Mouse (Mus musculus) kidney, embryonic 14.5 days (tissue): ENCODE measurements at regions not wholly inside any gene's neighbourhood (a gene's known extent, or its start where the extent isn't known, plus 50 kb on each side); places are given as distances from the start of the nearest gene placed in this dataset.

Experiments
- ATAC-seq: fragments of 200-750 bp; cut with Nextera tagmentation; 2 replicates; pipeline ENCODE4 v1.8.0; 2017; ENCODE audit warnings: moderate number of reproducible peaks, mild to moderate bottlenecking, moderate TSS enrichment, moderate library complexity; ENCODE audit not compliant: low FRiP score, low TSS enrichment
- H3K27ac ChIP-seq: fragments of 300-500 bp; sonication (generic); 2 replicates; pipeline ENCODE4 v1.5.1; 2014; ENCODE audit warnings: low read depth, mild to moderate bottlenecking, low read length, moderate library complexity, mixed read lengths
- H3K27me3 ChIP-seq: fragments of 300-500 bp; sonication (generic); 2 replicates; pipeline ENCODE4 v1.6.1; 2014; ENCODE audit warnings: mild to moderate bottlenecking, low read length; ENCODE audit not compliant: control insufficient read depth, insufficient read depth
- H3K36me3 ChIP-seq: fragments of 300-500 bp; sonication (generic); 2 replicates; pipeline ENCODE4 v1.6.1; 2014; ENCODE audit warnings: low read length, mixed read lengths; ENCODE audit not compliant: control insufficient read depth, insufficient read depth
- H3K4me1 ChIP-seq: fragments of 300-500 bp; sonication (generic); 2 replicates; pipeline ENCODE4 v1.6.1; 2014; ENCODE audit warnings: low read length, mixed read lengths; ENCODE audit not compliant: control insufficient read depth, insufficient read depth
- H3K4me2 ChIP-seq: fragments of 300-500 bp; sonication (generic); replicated peaks from 2 replicates; pipeline ENCODE4 v1.6.1; 2014; ENCODE audit warnings: low read depth, mild to moderate bottlenecking, low read length
- H3K4me3 ChIP-seq: fragments of 300-500 bp; sonication (generic); 2 replicates; pipeline ENCODE4 v1.5.1; 2014; ENCODE audit warnings: mild to moderate bottlenecking, low read length
- H3K9ac ChIP-seq: fragments of 300-500 bp; sonication (generic); 2 replicates; pipeline ENCODE4 v1.6.1; 2014; ENCODE audit warnings: low read depth, mild to moderate bottlenecking, low read length, moderate library complexity
- H3K9me3 ChIP-seq: fragments of 300-500 bp; sonication (generic); 2 replicates; pipeline ENCODE4 v1.6.1; 2016; ENCODE audit warnings: low read length; ENCODE audit not compliant: control insufficient read depth
- WGBS: fragments of 180-500 bp; shearing (Covaris S2); extraction: QIAGEN DNeasy Blood & Tissue Kit; methylation state at CpG from one replicate; pipeline ENCODE4 v1.1.7; 2014; 5-methylcytosine and 5-hydroxymethylcytosine counted together

- Histone ChIP-seq H3K27me3 (no peaks in the 10 kb centered on the region), H3K4me1 (no peaks in the 10 kb centered on the region; the same call in 1 of the 2 replicates), H3K9me3 (no peaks in the 10 kb centered on the region), H3K36me3 (no peaks in the 10 kb centered on the region), H3K27ac (no peak overlapping the region), H3K4me2 (no peak overlapping the region), H3K9ac (no peak overlapping the region), H3K4me3 (no peak overlapping the region)
- WGBS: 54% methylated on average over 12 of the region's 12 CpGs
- ATAC-seq: peak; percentile 24; the same call in 1 of the 2 replicates
Observed at GRCm38 (mm10) chr7:78971644-78972313, 58.6 kb downstream of the Isg20 start.

DNA sequence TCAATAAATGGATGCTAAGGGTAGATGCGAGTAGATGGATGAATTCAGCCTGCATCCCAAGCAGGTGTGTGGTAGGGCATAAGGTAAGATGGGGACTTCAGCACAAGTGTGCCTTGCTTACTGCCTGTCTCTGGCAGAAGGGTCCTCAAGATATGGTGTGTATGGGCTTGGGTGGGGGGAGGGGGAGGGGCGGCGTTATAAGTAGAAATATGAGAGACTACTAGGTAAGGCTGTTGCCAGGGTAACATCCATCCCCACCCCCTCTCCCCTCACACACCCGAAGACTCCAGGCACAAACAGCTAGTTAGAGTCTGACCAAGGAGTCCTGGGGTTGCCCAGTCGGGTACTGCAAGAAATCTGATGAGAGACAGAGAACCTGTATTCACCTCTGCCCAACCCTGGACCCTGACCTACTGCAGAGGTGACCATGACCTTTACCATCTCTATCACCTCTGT lies 63.5 kb upstream of the Acan start:
- 32% methylated on average over 5 of the region's 5 CpGs for WGBS
- Histone ChIP-seq H3K4me3 (peak overlapping the region; percentile 38), H3K4me1 (no peaks in the 10 kb centered on the region), H3K27ac (no peak overlapping the region), H3K4me2 (peak overlapping the region; percentile 64), H3K27me3 (no peaks in the 10 kb centered on the region; the same call in 1 of the 2 replicates), H3K9me3 (no peaks in the 10 kb centered on the region), H3K9ac (no peak overlapping the region), H3K36me3 (no peaks in the 10 kb centered on the region)
- peak; percentile 61 for ATAC-seq

DNA sequence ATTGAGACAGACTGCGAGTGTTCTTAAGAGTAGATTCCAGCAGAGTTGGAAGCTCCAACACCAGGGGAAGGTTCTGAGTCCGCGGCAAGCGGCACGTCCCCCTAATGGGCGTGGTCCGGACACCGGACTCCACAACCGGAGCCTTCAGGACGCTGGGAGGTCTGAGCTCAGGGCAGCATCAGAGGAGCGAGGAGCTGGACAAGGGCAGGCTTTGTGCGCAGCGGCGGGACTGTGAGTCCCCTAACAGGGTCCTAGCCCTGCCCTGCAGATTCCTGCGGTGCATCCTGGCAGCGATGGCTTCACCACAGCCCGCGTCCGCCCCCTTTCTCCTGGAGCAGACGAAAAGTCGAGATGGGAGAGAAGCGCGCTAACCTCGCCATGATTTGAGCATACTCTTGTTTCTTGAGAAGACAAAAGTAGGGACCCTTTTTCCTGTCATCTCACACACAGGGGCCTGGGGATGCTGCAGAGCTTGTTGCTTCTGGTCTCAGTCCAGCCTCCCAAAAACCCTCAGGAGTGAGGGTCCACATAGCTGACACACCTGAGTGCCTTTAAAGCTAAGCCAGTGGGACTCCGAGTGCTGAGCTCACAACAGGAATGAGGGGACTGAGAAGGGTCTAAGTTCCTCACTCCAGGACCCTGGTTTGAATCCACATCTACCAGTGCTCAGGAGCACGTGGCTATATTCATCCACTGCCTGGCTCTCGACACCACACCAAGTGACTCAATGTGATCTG lies 62.8 kb upstream of the Acan start:
- H3K9ac ChIP-seq: peak overlapping the region; percentile 53
- ATAC-seq: peak; percentile 93
- no peaks in the 10 kb centered on the region for H3K4me1 ChIP-seq
- peak overlapping the region; percentile 64 for H3K4me2 ChIP-seq
- no peaks in the 10 kb centered on the region for H3K36me3 ChIP-seq
- H3K4me3 ChIP-seq: peak overlapping the region; percentile 38
- no peaks in the 10 kb centered on the region for H3K9me3 ChIP-seq
- WGBS: 3% methylated on average over 27 of the region's 27 CpGs
- no peaks in the 10 kb centered on the region; the same call in 1 of the 2 replicates for H3K27me3 ChIP-seq
- H3K27ac ChIP-seq: no peak overlapping the region

DNA sequence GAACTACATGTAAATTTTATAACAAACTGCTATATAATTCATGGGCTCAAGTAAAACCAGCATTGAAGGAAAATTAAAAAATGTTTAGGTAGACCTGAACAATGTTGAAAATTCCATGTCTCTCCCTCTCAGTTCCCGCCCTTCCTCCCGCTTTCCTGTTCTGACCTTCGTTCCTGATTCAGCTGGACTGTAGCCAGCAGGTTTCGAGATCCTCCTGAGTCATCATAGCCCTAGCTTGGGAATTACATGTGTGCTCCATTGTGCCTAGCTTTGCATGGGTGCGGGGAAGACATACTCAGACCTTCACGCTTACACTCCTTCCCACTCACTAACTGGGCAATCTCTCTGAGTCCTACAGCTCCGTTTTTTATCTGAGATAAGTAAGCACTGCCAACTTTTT lies 60.3 kb upstream of the Acan start:
- Histone ChIP-seq H3K4me2 (no peak overlapping the region), H3K4me1 (no peaks in the 10 kb centered on the region), H3K27me3 (no peaks in the 10 kb centered on the region; the same call in 1 of the 2 replicates), H3K9me3 (no peaks in the 10 kb centered on the region), H3K36me3 (no peaks in the 10 kb centered on the region), H3K4me3 (no peak overlapping the region), H3K9ac (no peak overlapping the region), H3K27ac (no peak overlapping the region)
- 81% methylated on average over 7 of the region's 7 CpGs for WGBS
- ATAC-seq: no peak

- no peak overlapping the region for H3K9ac ChIP-seq
- WGBS: 85% methylated on average over 8 of the region's 8 CpGs
- ATAC-seq: no peak
- H3K27ac ChIP-seq: no peak overlapping the region
- no peaks in the 10 kb centered on the region; the same call in 1 of the 2 replicates for H3K27me3 ChIP-seq
- H3K4me1 ChIP-seq: no peaks in the 10 kb centered on the region
- H3K4me2 ChIP-seq: no peak overlapping the region
- H3K9me3 ChIP-seq: no peaks in the 10 kb centered on the region
- no peaks in the 10 kb centered on the region for H3K36me3 ChIP-seq
- no peak overlapping the region for H3K4me3 ChIP-seq
Observed at GRCm38 (mm10) chr7:78994134-78994533, 59.1 kb upstream of the Acan start.

- H3K27me3 ChIP-seq: no peaks in the 10 kb centered on the region; the same call in 1 of the 2 replicates
- WGBS: 69% methylated on average over 2 of the region's 2 CpGs
- H3K27ac ChIP-seq: no peak overlapping the region
- no peak overlapping the region for H3K4me3 ChIP-seq
- H3K4me1 ChIP-seq: no peaks in the 10 kb centered on the region
- no peak overlapping the region for H3K9ac ChIP-seq
- H3K4me2 ChIP-seq: no peak overlapping the region
- H3K36me3 ChIP-seq: no peaks in the 10 kb centered on the region
- no peak for ATAC-seq
- H3K9me3 ChIP-seq: no peaks in the 10 kb centered on the region
Observed at GRCm38 (mm10) chr7:78995034-78995433, 58.2 kb upstream of the Acan start.

GRCm38 (mm10) chr7:78995820-78996219 lies 57.5 kb upstream of the Acan start:
- no peak overlapping the region for H3K27ac ChIP-seq
- no peak for ATAC-seq
- no peaks in the 10 kb centered on the region for H3K9me3 ChIP-seq
- no peaks in the 10 kb centered on the region for H3K27me3 ChIP-seq
- no peak overlapping the region for H3K4me3 ChIP-seq
- no peak overlapping the region for H3K9ac ChIP-seq
- no peaks in the 10 kb centered on the region for H3K4me1 ChIP-seq
- H3K4me2 ChIP-seq: no peak overlapping the region
- WGBS: 84% methylated on average over 4 of the region's 4 CpGs
- H3K36me3 ChIP-seq: no peaks in the 10 kb centered on the region
